Mouse (Mus musculus) frontal cortex, postnatal 10 days (tissue): ENCODE results near the gene Tcf12.

ENCODE experiments used
- DNase-seq, 2 experiments: peaks; one replicate each; pipeline ENCODE4 v3.0.0; 2022; ENCODE audit warnings: low spot score in 2 of 2, mixed read lengths in 1 of 2

Tcf12 gene

DNA sequence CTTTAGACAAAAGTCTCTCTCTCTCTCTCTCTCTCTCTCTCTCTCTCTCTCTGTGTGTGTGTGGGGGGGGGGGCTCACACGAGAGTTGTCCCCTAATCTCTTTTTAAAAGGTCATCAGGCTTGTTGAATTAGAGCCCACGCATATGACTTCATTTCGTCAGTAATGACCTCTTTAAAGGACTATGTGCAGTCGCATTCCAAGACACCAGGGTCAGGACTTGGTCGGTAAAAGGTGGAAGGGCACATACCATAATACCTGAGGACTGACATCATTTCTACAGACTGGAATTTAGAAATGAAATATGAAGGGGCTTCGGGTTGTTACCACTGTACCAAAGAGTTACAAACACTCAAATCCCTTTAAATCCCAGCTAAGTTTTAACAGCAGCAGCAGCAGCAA lies 307.6 kb downstream of the Tcf12 start:
- no peak for DNase-seq

- DNase-seq, result no peak
Measured at GRCm38 (mm10) chr9:71803281-71803680, 308.4 kb downstream of the Tcf12 start.

DNA sequence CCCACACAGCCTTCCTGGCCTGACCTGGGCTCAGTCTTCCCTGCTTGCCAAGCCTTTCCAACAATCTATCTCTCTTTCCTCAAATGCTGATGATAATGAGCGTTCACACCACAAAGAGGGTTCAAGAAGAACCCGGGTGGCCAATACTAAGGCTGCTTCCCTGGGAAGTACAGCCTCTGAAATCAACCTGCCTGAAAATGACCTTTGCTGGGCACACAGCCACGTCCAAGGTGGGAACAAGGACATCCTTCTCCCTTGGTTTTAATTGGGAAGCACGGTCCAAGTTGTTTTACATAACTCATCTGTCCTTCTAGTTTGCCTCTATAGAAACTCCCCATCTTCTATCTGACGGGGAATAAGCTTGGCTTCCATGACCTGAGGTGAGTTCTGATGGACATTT lies 312.1 kb downstream of the Tcf12 start:
- no peak for DNase-seq

DNA sequence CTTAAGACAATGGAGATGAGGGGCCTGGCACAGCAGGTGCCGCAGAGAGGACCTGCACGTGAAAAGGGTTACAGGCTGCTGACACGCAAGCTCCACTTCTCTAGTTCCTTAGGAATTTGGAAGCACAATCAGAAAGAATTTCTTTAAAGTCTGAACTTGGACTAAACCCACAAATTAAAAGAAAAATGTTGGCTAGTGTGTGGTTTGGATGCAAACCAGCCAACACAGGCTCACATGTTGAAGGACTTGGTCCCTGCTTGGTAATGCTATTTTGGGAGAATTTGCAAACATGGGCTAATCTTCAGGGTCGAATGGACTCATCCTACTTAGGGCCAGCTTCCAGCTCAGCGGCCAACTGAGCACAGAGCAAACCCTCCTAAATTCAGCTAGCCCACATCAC lies 313.5 kb downstream of the Tcf12 start:
- DNase-seq, result no peak
